Mouse (Mus musculus) liver, embryonic 14.5 days (tissue): ENCODE measurements around the gene Donson.

Source experiments
- CTCF ChIP-seq: IDR thresholded peaks from 2 replicates; pipeline ENCODE4 v1.5.1; 2016; ENCODE audit warnings: antibody characterized with exemption, low read depth, control low read depth
- EP300 ChIP-seq: IDR thresholded peaks from 2 replicates; pipeline ENCODE4 v1.6.1; 2016; ENCODE audit warnings: antibody characterized with exemption, low read depth

DNA sequence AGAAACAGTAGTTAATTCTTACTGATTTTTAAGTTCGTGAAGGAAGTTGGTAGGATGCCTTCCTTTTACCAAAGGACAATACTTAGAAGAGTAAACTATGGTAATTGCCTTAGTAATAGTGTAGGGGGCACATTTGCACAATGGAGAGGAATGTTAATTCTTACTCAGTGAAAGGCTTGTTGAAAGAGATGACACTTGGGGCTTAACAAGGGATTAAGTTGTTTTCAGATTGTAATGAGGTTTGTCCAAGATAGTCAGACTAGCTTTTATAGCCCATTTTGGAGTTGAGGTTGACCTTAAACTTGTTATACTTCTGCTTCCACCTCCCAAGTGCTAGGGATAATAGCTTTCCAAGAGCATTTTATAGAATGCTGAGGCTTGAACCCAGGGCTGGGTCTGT is 27.2 kb downstream of the Donson start:
- no peak for TF ChIP-seq CTCF
- no peak for TF ChIP-seq EP300
